Mouse (Mus musculus) adrenal gland, postnatal 25 days (tissue): Measurements from ENCODE around the gene Spink2. TPM values are rescaled to one million over a fixed set of nuclear protein-coding genes. Genes with fewer than 3 reads are reported as not detected.

Source experiments
- total RNA-seq: library from RNA; stranded (reverse); gene quantifications from 2 replicates; pipeline ENCODE4 v1.2.3, GENCODE M21; 2021

Gene Spink2
- total RNA-seq, 1 experiment from 2014 or later = not detected

Other genes starting within 250 kb of the Spink2 start
- gene Srp72, start 236.8 kb downstream of the Spink2 start, total RNA-seq = 120 and 150 TPM in 2 replicates
- gene Arl9, start 207.4 kb downstream of the Spink2 start, total RNA-seq = 0.67 TPM in 1 of 2 replicates, not detected in the other
- gene Thegl, start 195.4 kb downstream of the Spink2 start, total RNA-seq = not detected in 2 replicates
- 1.7 and 2.6 TPM in 2 replicates for gene Hopx, start 96.3 kb downstream of the Spink2 start, total RNA-seq
- gene Rest, start 54.0 kb upstream of the Spink2 start, total RNA-seq = 26.4 and 28.8 TPM in 2 replicates
- 28.7 and 42.9 TPM in 2 replicates for gene Noa1, start 98.6 kb upstream of the Spink2 start, total RNA-seq
- gene Polr2b, start 98.7 kb upstream of the Spink2 start, total RNA-seq = 102 and 106 TPM in 2 replicates
- gene Igfbp7, start 196.6 kb upstream of the Spink2 start, total RNA-seq = 782 and 885 TPM in 2 replicates